Mouse (Mus musculus) bone marrow, adult 2 months (tissue): ENCODE results near the gene Mtmr10.

Experiments used
- CTCF ChIP-seq: fragments of 200-500 bp; IDR thresholded peaks from 2 replicates; pipeline ENCODE4 v1.5.1; 2011; ENCODE audit warnings: low read length, control low read depth; ENCODE audit not compliant: control insufficient read depth, insufficient read depth
- POLR2A ChIP-seq: fragments of 200-500 bp; IDR thresholded peaks from 2 replicates; pipeline ENCODE4 v1.6.1; 2011; ENCODE audit warnings: low read depth, mild to moderate bottlenecking, control low read depth, low read length, borderline replicate concordance; ENCODE audit not compliant: control insufficient read depth

DNA sequence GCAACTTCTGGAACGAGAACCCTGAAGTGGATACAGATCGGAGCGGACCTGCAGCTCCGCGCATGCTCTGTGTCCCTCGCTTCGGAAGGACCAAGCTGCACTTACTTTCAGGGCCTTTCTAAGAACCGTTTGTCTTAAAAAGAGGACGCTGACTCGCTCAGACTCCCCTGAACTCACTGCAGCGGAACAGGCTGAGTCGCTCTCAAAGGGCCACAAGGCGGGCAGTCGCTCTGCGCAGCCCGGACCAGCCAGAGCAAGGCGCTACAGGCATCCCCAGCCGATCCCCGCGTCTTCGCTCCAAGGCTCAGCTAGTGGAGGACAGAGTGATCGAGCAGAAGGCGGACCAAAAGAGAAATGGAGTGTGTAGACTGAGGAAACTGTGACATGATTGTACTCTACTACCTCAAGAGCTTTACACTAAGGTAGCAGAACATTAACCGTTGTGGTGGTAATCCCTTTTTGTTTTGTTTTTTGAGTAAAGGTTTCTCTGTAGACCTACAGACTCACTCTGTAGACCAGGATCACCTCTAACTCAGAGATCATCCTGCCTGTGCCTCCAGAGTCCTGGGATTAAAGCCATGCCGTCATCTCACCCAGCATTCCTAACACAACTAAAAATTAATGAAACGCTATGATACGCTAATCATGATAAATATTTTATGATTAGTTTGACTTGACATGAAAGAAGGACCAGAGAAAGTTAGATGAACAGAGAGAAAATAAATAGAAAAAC, 86.5 kb downstream of the Mtmr10 start, which contains the start of gene Fan1:
- TF ChIP-seq CTCF (peak; percentile 30; the same call in 1 of the 2 replicates), POLR2A (peak; percentile 65; the same call in 1 of the 2 replicates)
